Comparison of ENCODE assay signal across 33 mouse cellular contexts in the genomic region with DNA sequence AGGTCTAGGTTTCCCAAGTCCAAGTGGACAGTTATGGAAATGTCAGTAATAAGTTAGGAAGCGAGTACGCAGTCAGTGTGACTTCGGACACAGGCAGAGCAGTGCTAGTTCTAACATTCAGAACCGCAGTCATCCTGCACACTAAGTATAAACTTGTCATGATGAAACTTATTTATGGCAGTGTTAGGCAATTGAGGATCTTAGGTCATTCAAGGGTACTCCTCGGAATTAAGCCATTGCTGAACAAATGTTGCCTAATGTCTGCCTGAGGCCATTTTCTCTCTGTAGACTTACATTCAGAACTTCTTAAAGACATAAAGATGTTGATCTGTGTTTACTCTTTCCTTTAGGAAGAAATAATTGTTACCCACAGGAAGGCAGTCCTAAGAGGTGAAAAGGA.
DNase-seq lines count a peak whose midpoint lies in the region; ATAC-seq and TF ChIP-seq lines count a peak whose summit lies in the region.
"Had no signal": no experiment of that assay in that cellular context is flagged by ENCODE, and none has a peak within 500 bp of the region (broad histone marks: within the 10 kb centered on the region; RNA-seq: fewer than 3 reads in every experiment).

No protein-coding gene starts in this region.

- ATAC-seq in liver, embryonic 11.5 days (replicated peaks; ENCODE audit: low FRiP score), result no peak
- ATAC-seq in stomach, postnatal 0 days (ENCODE audit: low FRiP score, low TSS enrichment), result no peak
- no peak for ATAC-seq in intestine, embryonic 15.5 days
- ATAC-seq: activated CD4-positive, CD25-positive, alpha-beta regulatory T cell, adult 4 months; CD4-positive, CD25-positive, alpha-beta regulatory T cell, adult 4 months; forebrain, embryonic 16.5 days; intestine, postnatal 0 days; liver, embryonic 12.5 days; liver, postnatal 0 days had no signal

- H3K9me3 ChIP-seq in liver, embryonic 11.5 days (ENCODE audit: control insufficient read depth, low read length), result no peaks in the 10 kb centered on the region
- no peaks in the 10 kb centered on the region for H3K9me3 ChIP-seq in stomach, postnatal 0 days (ENCODE audit: control insufficient read depth, low read length)
- H3K9me3 ChIP-seq in intestine, embryonic 15.5 days, result no peaks in the 10 kb centered on the region
- H3K9me3 ChIP-seq: embryonic facial prominence, embryonic 13.5 days; hindbrain, embryonic 13.5 days; kidney, embryonic 15.5 days; limb, embryonic 12.5 days; liver, embryonic 12.5 days; neural tube, embryonic 15.5 days had no signal

- H3K79me2 ChIP-seq in liver, adult 2 months (ENCODE audit: control insufficient read depth, insufficient read depth, low read length), result no peaks in the 10 kb centered on the region

- peak; percentile 9 for DNase-seq in adrenal gland, postnatal 10 days
- no peak for DNase-seq in adrenal gland, adult 8-10 months
- peak; percentile 44 for DNase-seq in liver, adult 2 months (ENCODE audit: extremely low read depth, low read depth, low spot score)
- no peak for DNase-seq in liver, embryonic 11.5 days (ENCODE audit: low spot score)
- DNase-seq in 416B (ENCODE audit: low read depth), result peak; percentile 19
- peak; percentile 100 for DNase-seq in fat pad, adult 2 months (ENCODE audit: extremely low read depth, low read depth, low spot score)
- no peak for DNase-seq in stomach, postnatal 0 days (ENCODE audit: low spot score)
- DNase-seq: cerebellum, adult 18-20 months; cerebellum, postnatal 10 days; gastrocnemius, adult 2 months; heart, adult 18-20 months; heart, postnatal 36 days; kidney, postnatal 25 days; liver, postnatal 0 days; lung, postnatal 4 days; midbrain, embryonic 14.5 days; right cerebral cortex, postnatal 25 days; spleen, adult 18-20 months; thymus, adult 2 months; thymus, postnatal 36 days had no signal

- H3K4me1 ChIP-seq in liver, adult 2 months (ENCODE audit: control insufficient read depth, insufficient read depth, low read length), result peaks cover 3% of the 10 kb centered on the region; the same call in 1 of the 2 replicates
- no peaks in the 10 kb centered on the region for H3K4me1 ChIP-seq in liver, embryonic 11.5 days (replicated peaks; ENCODE audit: control insufficient read depth, insufficient read depth, low read length)
- no peaks in the 10 kb centered on the region for H3K4me1 ChIP-seq in stomach, postnatal 0 days (replicated peaks; ENCODE audit: control insufficient read depth, insufficient read depth)
- H3K4me1 ChIP-seq in intestine, embryonic 15.5 days (replicated peaks), result no peaks in the 10 kb centered on the region
- H3K4me1 ChIP-seq: hindbrain, embryonic 13.5 days; kidney, embryonic 15.5 days; limb, embryonic 12.5 days; liver, embryonic 12.5 days; neural tube, embryonic 15.5 days had no signal

- no peak for TF ChIP-seq POLR2A in liver, adult 2 months (IDR thresholded peaks at IDR 0.05; ENCODE audit: extremely low read depth, insufficient read depth, low read length)

- no peak overlapping the region for H3K27ac ChIP-seq in liver, adult 2 months (replicated peaks; ENCODE audit: insufficient read depth, low read depth, low read length)
- no peak overlapping the region for H3K27ac ChIP-seq in liver, embryonic 11.5 days (ENCODE audit: low read depth, low read length)
- no peak overlapping the region for H3K27ac ChIP-seq in stomach, postnatal 0 days (replicated peaks)
- no peak overlapping the region for H3K27ac ChIP-seq in intestine, embryonic 15.5 days
- H3K27ac ChIP-seq: embryonic facial prominence, embryonic 13.5 days; gastrocnemius, adult 2 months; hindbrain, embryonic 13.5 days; kidney, embryonic 15.5 days; left cerebral cortex, adult 2 months; limb, embryonic 12.5 days; liver, embryonic 12.5 days; neural tube, embryonic 15.5 days had no signal

- TF ChIP-seq EP300 in stomach, postnatal 0 days (optimal IDR thresholded peaks at IDR 0.05), result no peak

- no peak overlapping the region for H3K9ac ChIP-seq in liver, adult 2 months (ENCODE audit: low read depth, low read length)
- no peak overlapping the region for H3K9ac ChIP-seq in liver, embryonic 11.5 days (ENCODE audit: low read depth, low read length)
- H3K9ac ChIP-seq in stomach, postnatal 0 days (ENCODE audit: low read length), result no peak overlapping the region
- no peak overlapping the region for H3K9ac ChIP-seq in intestine, embryonic 15.5 days
- H3K9ac ChIP-seq: embryonic facial prominence, embryonic 13.5 days; hindbrain, embryonic 13.5 days; kidney, embryonic 15.5 days; limb, embryonic 12.5 days; liver, embryonic 12.5 days; liver, postnatal 0 days; neural tube, embryonic 15.5 days had no signal

- H3K4me3 ChIP-seq in liver, adult 2 months (ENCODE audit: insufficient read depth, low read depth, low read length), result no peak overlapping the region
- H3K4me3 ChIP-seq in liver, embryonic 11.5 days (ENCODE audit: low read depth, low read length), result no peak overlapping the region
- H3K4me3 ChIP-seq in stomach, postnatal 0 days (ENCODE audit: low read depth, low read length), result no peak overlapping the region
- no peak overlapping the region for H3K4me3 ChIP-seq in intestine, embryonic 15.5 days (replicated peaks)
- H3K4me3 ChIP-seq: embryonic facial prominence, embryonic 13.5 days; gastrocnemius, adult 2 months; hindbrain, embryonic 13.5 days; kidney, embryonic 15.5 days; left cerebral cortex, adult 2 months; limb, embryonic 12.5 days; liver, embryonic 12.5 days; neural tube, embryonic 15.5 days had no signal

- no peak for TF ChIP-seq CTCF in liver, adult 2 months (IDR thresholded peaks at IDR 0.05; ENCODE audit: low read depth, low read length)
- no peak for TF ChIP-seq CTCF in stomach, postnatal 0 days (IDR thresholded peaks at IDR 0.05; ENCODE audit: low read depth)

- no peak overlapping the region for H3K4me2 ChIP-seq in liver, embryonic 11.5 days
- no peak overlapping the region for H3K4me2 ChIP-seq in stomach, postnatal 0 days (replicated peaks; ENCODE audit: low read depth)
- no peak overlapping the region for H3K4me2 ChIP-seq in intestine, embryonic 15.5 days (replicated peaks)
- H3K4me2 ChIP-seq: embryonic facial prominence, embryonic 13.5 days; heart, embryonic 11.5 days; hindbrain, embryonic 13.5 days; kidney, embryonic 15.5 days; limb, embryonic 12.5 days; liver, embryonic 12.5 days; neural tube, embryonic 15.5 days had no signal

- no peaks in the 10 kb centered on the region for H3K27me3 ChIP-seq in liver, adult 2 months (ENCODE audit: control insufficient read depth, insufficient read depth, low read length)
- no peaks in the 10 kb centered on the region for H3K27me3 ChIP-seq in liver, embryonic 11.5 days (replicated peaks; ENCODE audit: control insufficient read depth, insufficient read depth, low read length)
- no peaks in the 10 kb centered on the region for H3K27me3 ChIP-seq in stomach, postnatal 0 days (ENCODE audit: control insufficient read depth, insufficient read depth, low read length)
- H3K27me3 ChIP-seq in intestine, embryonic 15.5 days (replicated peaks), result no peaks in the 10 kb centered on the region
- H3K27me3 ChIP-seq: embryonic facial prominence, embryonic 13.5 days; hindbrain, embryonic 13.5 days; kidney, embryonic 15.5 days; limb, embryonic 12.5 days; liver, embryonic 12.5 days; neural tube, embryonic 15.5 days had no signal

- 87% methylated on average over 5 of the region's 5 CpGs for WGBS in liver, adult 2 months
- 83% methylated on average over 5 of the region's 5 CpGs for WGBS in liver, embryonic 11.5 days
- 60% methylated on average over 5 of the region's 5 CpGs for WGBS in stomach, postnatal 0 days
- WGBS in intestine, embryonic 15.5 days, result 61% methylated on average over 5 of the region's 5 CpGs

- no peaks in the 10 kb centered on the region for H3K36me3 ChIP-seq in liver, adult 2 months (ENCODE audit: control insufficient read depth, insufficient read depth, low read length)
- no peaks in the 10 kb centered on the region for H3K36me3 ChIP-seq in liver, embryonic 11.5 days (ENCODE audit: control insufficient read depth, insufficient read depth, low read length)
- no peaks in the 10 kb centered on the region for H3K36me3 ChIP-seq in stomach, postnatal 0 days (ENCODE audit: control insufficient read depth, insufficient read depth, low read length)
- H3K36me3 ChIP-seq in intestine, embryonic 15.5 days, result no peaks in the 10 kb centered on the region
- H3K36me3 ChIP-seq: embryonic facial prominence, embryonic 13.5 days; hindbrain, embryonic 13.5 days; kidney, embryonic 15.5 days; limb, embryonic 12.5 days; liver, embryonic 12.5 days; neural tube, embryonic 15.5 days had no signal

Comparison
In these comparisons a context has a peak if more than half of its experiments do, and no peak if none do; other contexts are left out.
1. DNase-seq: peak in adrenal gland, postnatal 10 days (single experiment), liver, adult 2 months (single experiment), 416B (single experiment) and fat pad, adult 2 months (single experiment); none in adrenal gland, adult 8-10 months (single experiment), liver, embryonic 11.5 days (single experiment) and stomach, postnatal 0 days (single experiment).